Mouse (Mus musculus): ENCODE results near the gene Olfr819.
"Not testable (repeated sequence)": the region's sequence is repeated elsewhere in the genome, so short reads cannot be mapped to it uniquely, and the experiment has no call there.

Olfr819 gene

GRCm38 (mm10) chr10:129967166-129967565 is at the start of gene Olfr819:
Gene Olfr819, minus strand, starts transcription at chr10:129967266.
- not testable (repeated sequence) for DNase-seq (ENCODE audit: low spot score)

- DNase-seq (ENCODE audit: low spot score) = no peak
Measured at GRCm38 (mm10) chr10:130012321-130012720, 45.3 kb upstream of the Olfr819 start, which contains the start of gene Olfr820. Gene Olfr820, plus strand, starts transcription at chr10:130012621.

GRCm38 (mm10) chr10:130005366-130005765 is 38.3 kb upstream of the Olfr819 start:
- DNase-seq (ENCODE audit: low spot score) = not testable (repeated sequence)

- DNase-seq (ENCODE audit: low spot score) = not testable (repeated sequence)
Measured at GRCm38 (mm10) chr10:130004104-130004503, 37.0 kb upstream of the Olfr819 start.

GRCm38 (mm10) chr10:129984962-129985361 is 17.9 kb upstream of the Olfr819 start, which contains the start of gene Gm10310:
Gene Gm10310, minus strand, starts transcription at chr10:129985062.
- not testable (repeated sequence) for DNase-seq (ENCODE audit: low spot score)

GRCm38 (mm10) chr10:129981867-129982266 is 14.8 kb upstream of the Olfr819 start:
- DNase-seq (ENCODE audit: low spot score) = not testable (repeated sequence)

GRCm38 (mm10) chr10:129976040-129976439 is 9.0 kb upstream of the Olfr819 start, which contains the start of gene Olfr247:
Gene Olfr247, minus strand, starts transcription at chr10:129976140.
- DNase-seq (ENCODE audit: low spot score) = not testable (repeated sequence)

DNA sequence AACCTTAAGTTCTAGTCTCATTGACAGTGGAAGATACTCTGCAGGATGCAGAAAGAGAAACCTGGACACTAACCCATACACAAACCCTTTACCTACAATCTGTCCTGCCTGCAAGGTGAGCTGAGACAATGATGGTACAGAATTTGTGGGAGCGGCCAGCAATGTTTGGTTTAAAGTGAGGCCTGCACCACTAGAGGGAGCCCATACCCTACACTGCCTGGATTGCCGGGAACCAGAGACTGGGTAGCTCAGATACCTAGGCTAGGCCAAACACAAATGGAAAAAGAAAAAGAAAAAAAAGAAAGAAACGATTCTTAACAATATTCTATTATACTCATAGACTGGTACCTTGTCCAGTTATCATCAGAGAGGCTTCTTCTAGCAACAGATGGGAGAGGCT is 5.9 kb upstream of the Olfr819 start:
- DNase-seq (ENCODE audit: low spot score) = not testable (repeated sequence)

GRCm38 (mm10) chr10:129966232-129966631 is 834 bp downstream of the Olfr819 start:
- DNase-seq (ENCODE audit: low spot score) = not testable (repeated sequence)

- DNase-seq (ENCODE audit: low spot score) = no peak
Measured at GRCm38 (mm10) chr10:129949000-129949399, 18.1 kb downstream of the Olfr819 start, which contains the start of gene Olfr818. Gene Olfr818, minus strand, starts transcription at chr10:129949100.

- DNase-seq (ENCODE audit: low spot score) = no peak
Measured at GRCm38 (mm10) chr10:129915497-129915896, 51.6 kb downstream of the Olfr819 start, which contains the start of gene Olfr816. Gene Olfr816, minus strand, starts transcription at chr10:129915597.

Measured in urinary bladder, postnatal 14 days (tissue).